Mouse (Mus musculus): ENCODE data around the gene Tmem135.

DNA sequence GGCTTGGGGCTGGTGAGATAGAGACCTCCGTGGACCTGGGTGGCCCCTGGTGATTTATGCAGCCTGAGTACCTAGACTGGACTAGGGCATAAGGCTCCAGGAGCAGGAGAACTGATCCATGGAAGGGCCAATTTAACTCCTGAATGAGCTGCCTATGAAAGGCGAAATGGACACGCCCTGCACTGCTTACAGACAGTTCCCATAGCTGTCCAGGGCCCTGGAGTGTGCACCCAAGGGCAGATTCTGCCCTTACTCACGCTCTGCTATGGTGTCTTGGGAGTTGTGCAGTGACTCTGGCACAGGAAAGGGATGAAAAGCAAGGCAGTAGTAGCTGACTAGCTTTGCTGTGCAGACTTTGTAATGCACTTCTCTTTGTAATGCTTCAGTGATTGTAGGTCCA lies 6.3 kb upstream of the Tmem135 start:
- no peak for TF ChIP-seq CTCF (IDR thresholded peaks at IDR 0.05; ENCODE audit: borderline replicate concordance, insufficient read depth, low read length)
- no peak for TF ChIP-seq POLR2A (IDR thresholded peaks at IDR 0.05; ENCODE audit: low read depth, low read length)

Data from embryonic fibroblast, embryonic 13.5 days (primary cell).